Mouse (Mus musculus) Muller cell, postnatal 12 days (primary cell): ENCODE data around the gene Lrfn4.
A peak's percentile ranks its signal among the peaks of the same experiment; 100 is the strongest.

Experiments
- DNase-seq: peaks from one replicate; pipeline ENCODE4 v3.0.0-alpha.2; 2015; ENCODE audit errors: inconsistent ontology term

Lrfn4 gene

DNA sequence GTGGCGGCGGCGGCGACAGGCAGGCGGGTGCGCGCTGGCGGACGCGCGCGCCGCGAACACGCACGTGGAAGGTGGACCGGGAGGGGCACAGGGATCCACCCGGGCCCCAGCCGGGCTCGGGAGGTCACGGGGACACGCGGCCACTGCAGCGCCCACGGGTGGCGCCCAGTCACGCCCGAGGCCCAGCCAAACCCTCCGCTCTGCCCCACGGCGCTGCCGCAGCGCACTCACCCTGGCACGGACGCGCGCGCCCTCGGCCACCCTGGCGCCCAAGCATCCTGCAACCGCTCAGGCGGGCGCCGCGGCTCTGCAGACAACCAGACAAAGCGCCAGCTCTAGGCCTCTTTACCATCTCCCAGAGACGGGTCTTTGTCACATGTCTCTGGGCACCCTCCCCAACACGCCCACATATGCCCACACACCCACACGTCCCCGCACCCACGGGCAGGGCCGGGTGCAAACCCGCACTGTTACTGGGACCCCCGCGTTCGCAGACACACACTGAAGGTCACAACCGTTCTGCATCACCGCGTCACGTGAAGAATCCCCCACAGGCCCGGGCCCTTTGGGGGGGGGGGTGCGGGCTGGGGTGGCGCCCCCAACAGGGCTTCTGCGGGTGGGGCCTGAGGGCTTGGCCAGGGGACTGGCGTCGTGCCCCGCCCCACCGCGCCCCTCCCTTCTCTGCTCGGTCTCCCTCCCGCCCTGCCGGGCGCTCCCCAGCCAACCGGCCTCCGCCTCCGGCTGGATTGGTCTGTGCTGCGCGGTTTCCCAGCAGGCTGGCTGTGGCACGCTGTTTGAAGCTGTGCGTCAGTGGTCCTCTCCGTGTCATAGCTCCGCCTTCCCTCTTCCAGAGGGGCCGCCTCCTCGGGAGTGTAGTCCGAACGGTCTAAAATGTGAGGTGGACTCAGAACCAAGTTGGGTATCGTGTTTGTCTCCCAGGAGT, at the start of gene Lrfn4:
TSS of gene Lrfn4 (minus strand) at position 517 of the 943 bp plus-strand sequence.
- peak; percentile 97 for DNase-seq

DNA sequence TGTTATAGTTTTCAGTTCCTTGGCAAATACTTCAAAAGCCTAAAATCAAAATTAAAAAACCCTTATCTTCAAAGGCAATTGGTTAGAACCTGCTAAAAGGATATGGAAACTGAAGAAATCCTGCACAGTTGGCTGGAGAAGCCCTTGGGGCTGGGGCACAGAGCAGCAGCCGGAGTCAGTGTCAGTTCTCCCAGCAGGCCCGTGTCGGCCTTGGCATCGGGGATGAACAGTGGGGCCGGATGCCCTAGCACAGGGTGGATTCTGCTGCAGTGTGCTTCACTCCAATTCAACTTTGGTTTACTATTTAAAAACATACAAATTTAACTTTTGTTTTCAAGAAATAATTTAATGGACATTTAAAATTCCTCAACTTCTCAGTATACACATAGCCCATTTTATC, 42.7 kb upstream of the Lrfn4 start:
- no peak for DNase-seq

DNA sequence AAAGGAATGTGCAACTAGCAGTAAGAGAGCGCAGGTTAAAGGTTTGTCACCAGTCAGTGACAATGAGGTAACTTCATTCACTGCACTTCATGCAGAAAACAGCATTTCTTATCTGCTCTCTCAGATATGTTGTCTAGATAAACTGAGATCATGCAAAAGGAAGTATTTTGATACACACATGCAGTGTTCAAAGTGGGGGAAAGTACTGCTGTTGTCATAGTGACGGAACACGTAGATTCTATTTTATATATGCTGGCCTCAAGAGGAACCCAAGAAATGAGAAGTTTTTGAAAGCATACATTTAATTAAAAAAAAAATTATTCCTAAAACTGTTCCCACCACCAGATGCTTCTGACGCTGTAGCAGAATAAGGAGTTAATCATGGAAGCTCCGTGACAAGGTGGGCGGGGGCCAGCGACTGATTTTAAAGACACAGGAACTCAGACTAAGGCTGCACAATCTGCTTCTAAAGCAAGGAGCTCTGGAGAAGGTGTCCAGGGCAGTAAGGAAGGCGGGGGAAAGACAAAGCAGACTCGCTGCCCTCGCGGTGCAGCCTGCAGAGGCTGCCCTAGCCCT, 31.5 kb upstream of the Lrfn4 start:
- DNase-seq: no peak

DNA sequence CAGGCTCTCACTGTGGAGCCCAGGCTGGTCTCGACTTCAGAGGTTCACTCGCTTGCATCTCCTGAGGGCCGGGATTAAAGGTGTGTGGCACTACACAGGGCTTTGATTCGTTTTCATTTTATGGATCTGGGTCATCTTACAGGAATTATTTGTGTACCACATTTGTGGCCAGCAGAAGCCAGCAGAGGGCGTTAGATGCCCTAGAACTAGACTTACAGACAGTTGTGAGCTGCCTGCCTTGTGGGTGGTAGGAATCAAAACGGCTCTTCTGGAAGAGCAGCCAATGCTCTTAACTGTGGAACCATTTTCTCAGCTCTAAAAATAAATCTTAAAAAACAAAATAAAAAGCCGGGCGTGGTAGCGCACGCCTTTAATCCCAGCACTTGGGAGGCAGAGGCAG, 28.8 kb upstream of the Lrfn4 start:
- DNase-seq: peak; percentile 8

DNA sequence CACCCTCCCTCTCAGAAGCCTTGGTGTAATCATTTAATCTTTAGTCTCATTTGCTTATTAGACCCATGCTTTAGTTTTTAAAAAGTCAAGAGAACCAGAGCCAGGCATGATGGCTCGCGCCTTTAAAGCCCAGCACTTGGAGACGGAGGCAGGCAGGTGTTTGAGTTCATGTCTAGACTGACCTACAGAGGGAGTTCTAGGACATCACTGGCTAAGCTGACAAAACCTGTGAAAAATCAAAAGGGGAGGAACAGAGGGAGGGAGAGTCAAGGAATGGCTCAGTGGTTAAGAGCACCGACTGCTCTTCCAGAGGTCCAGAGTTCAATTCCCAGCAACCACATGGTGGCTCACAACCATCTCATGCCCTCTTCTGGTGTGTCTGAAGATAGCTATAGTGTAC, 20.5 kb upstream of the Lrfn4 start:
- no peak for DNase-seq

DNA sequence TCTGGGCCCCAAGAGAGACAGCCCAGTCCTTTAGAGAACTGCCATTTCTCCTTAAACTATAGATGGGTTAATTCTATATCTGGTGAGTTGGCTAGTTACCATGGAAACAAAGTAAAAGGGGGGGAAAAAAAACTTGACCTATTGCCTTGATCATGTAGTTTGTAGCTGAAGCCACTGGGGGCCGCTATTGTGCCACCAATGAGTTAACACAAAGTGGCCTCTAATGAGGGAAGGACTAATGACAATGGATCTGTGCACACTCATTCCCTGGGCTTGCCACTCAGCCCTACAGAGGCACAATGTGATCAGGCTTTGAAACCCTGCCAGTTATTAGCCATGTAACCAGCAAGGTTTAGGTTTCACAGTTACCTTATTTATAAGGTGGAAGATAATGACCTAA, 13.4 kb upstream of the Lrfn4 start:
- DNase-seq: peak; percentile 82

DNA sequence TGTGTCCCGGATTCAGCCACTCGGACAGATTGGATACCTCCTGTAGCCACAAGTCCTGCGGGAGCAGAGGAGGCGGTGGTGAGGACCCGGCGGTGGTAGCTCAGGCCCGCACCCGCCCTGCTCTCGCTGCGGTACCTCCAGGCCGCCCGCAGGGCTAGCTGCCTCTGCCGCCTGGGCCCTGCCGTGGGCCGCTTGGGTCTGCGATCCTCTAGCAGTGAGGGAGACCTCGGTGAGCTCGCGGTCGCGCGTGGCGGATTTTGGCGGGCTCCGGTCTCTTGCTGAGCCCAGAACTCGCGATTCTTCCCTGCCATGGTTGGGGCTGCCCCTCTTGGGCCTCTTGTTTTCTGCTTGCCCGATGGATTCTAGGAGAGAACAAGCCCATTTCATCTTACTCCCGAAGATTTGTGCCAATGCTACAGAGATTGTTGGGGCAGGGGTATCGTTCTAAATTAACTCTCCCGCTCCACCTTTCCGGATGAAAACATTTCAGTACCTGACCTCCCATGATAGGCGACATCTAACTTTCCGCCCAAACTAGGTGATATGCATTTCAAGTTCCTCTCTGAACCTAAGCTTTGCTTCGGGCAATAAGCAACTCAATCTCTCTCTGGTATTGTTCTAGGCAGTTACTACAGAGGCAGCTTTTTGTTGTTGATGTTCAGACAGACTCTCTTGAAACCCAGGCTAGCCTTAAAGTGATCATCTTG, 10.5 kb upstream of the Lrfn4 start:
- no peak for DNase-seq

DNA sequence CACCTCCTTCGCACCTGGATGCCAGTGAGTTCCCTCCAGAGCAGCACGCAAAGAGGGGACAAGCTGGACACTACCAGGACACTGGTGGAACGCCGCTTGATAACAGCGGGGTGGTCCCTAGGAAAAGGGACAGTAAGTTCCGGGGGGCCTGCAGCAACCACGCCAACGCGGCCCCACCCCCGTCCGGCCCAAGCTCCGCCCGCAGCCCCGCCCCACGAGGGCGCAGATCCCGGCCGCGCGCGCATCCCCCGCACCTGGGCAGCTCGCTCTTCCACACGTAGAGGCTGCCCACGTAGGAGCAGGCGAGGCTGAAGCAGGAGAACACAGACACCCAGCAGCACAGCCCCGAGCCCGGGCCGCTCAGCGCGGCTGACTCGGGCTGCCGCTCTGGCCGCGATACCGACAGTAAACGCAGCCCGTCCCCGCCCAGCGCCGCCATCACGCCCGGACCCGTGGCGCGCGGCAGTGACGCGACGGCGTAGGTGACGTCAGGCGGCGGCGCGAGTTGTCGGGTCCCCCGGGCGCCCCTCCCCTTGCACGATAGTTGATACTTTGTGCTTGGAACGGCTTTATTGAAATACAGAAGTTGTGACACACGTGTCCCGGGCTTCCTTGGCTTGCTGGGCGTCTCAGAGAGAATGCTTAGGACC, 9.8 kb upstream of the Lrfn4 start, which contains the start of gene Rce1:
TSS of gene Rce1 (minus strand) at position 463 of the 650 bp plus-strand sequence.
- peak; percentile 95 for DNase-seq

DNA sequence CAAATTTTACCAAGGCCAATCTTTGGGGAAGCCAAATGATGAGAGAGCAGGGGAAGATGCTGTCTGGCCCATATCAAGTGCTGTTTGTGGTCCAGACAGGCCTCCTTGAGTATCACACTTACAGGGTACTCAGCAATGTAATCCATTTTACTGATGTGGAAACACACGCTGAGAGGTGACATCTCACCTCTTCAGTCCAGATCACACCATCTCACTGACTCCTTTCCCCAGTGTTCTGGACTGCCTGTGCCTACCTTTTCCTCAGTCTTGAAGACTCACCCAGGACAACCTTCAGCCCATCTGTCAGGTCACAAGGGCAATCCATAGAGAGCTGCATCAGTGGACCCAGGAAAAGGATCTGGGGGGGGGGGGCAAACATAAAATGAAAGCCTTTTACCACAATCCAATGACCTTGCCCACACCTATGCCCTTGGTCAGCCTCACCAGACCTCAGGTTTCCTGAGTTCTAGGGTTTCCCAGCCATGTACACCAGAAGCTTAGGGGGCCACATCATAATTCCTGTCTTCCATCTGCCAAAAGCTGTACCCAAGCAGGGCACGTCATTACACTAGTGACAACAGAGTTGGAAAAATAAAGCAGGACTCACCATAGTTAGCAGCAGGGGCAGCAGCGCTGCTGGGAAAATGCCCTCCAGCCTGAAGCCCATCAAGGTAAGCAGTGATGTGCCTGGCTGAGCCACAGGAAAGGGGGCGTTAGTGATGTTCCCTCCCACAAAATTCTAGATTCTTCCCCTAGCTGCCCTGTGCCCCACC, 9.1 kb upstream of the Lrfn4 start:
- no peak for DNase-seq

DNA sequence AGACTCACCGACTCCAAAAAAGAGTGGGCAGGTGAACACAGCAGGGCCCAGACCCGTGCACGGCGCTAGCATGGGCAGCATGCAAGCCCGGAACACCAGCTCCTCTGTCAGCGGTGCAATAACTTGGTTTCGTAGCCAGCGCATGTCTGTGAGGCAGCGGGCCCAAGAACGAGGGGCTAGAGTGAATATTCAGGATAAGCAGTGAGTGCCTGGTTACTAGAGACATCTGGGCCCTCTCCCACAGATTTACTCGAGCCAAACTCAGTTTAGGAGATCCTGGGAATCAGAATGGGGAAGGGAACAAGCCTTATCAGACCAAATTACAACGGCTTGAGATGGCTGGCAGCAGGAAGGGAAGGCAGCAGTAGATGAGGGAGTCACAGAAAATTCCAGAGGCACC, 8.5 kb upstream of the Lrfn4 start:
- DNase-seq: no peak

DNA sequence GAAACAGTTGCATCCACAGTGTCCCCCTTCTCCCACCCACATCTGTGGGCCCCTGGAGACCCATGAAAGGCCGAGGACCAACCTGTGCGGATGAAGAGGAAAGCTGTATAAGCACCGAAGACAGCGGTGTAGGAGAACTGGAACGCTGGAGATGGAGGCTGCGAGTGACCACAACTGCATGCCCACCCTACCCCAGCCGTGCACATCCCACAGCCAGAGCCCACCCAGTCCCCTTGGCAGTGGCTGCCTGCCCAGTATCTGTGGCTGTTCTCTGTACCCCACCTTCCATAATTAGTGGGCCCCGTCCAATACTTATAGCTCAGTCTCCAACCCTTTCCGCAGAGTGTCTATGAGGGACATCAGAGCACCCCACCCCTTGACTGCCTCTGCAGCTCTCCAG, 8.0 kb upstream of the Lrfn4 start:
- no peak for DNase-seq

DNA sequence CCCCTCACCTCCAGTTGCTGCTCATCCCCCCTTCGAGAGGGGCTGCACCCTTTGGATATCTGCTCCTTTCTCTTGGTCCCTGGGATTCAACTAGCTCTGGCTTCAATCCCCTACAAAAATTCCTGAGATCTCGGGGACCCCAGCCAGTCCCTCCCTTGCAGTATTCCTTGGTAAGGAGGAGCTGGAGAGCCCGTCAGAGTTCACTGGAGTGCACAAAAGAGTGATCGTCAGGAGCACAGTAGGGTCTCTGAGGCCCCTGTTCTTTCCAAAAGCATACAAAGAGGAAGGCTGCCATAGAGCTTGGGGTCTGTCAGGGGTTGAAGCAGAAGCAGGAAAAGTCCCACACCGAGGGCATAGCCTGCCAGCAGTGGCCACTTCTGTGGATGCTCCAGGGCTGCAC, 7.3 kb upstream of the Lrfn4 start:
- DNase-seq: no peak

DNA sequence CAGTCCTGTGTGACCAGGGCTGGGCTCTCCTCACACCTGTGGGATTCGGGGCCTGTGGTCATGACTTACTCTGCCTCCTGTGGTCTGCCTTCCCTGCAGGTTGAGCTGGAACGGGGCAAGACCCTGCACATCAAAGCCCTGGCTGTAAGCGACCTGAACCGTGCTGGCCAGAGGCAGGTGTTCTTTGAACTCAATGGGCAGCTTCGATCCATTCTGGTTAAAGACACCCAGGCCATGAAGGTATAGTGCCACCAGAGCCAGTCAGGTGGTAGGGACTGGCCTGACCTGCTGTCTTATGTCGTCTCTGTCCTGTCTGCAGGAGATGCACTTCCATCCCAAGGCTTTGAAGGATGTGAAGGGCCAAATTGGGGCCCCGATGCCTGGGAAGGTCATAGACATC, 5.3 kb upstream of the Lrfn4 start:
- DNase-seq: no peak

DNA sequence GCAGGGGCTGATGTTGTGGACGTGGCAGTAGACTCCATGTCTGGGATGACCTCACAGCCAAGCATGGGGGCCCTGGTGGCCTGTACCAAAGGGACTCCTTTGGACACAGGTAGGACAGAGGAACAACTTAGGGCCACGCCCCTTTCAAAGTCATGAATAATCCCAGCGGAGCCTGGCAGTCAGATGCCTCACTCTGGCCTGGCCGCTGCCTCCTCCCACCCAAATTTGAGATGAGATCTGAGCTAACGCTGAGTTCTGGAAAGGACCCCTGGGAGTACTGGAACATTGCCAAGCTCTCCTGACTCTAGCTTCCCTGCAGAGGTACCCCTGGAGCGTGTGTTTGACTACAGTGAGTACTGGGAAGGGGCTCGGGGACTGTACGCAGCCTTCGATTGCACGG, 4.0 kb upstream of the Lrfn4 start:
- no peak for DNase-seq

DNA sequence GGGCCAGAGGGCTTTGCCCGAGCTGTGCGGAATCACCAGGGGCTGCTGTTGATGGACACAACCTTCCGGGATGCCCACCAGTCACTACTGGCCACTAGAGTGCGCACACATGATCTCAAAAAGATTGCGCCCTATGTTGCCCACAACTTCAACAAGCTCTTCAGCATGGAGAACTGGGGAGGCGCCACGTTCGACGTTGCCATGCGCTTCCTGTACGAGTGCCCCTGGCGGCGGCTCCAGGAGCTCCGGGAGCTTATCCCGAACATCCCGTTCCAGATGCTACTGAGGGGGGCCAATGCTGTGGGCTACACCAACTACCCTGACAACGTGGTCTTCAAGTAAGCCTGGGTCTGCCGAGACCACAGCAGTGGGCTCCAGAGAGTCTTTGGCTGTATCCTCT, 2.7 kb upstream of the Lrfn4 start:
- no peak for DNase-seq

DNA sequence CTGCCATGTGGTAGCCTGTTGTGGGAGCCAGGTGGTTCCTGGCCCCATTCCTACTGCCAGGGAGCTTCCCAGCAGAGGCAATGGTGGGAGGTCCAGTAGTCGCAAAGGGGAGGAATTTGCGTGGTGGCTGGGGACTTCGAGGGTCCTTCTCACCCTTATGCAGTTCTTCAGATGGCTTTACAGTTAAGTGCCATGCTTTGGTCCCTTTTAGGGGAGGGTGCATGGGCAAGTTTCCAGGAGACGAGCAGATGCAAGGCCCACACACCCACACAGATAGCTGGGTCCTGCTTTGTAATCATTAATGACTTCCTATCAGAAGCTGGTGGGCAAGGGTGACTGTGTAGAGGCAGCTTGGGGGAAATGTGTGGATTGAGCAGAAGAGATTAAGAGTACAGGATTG, 1.1 kb upstream of the Lrfn4 start:
- DNase-seq: no peak

DNA sequence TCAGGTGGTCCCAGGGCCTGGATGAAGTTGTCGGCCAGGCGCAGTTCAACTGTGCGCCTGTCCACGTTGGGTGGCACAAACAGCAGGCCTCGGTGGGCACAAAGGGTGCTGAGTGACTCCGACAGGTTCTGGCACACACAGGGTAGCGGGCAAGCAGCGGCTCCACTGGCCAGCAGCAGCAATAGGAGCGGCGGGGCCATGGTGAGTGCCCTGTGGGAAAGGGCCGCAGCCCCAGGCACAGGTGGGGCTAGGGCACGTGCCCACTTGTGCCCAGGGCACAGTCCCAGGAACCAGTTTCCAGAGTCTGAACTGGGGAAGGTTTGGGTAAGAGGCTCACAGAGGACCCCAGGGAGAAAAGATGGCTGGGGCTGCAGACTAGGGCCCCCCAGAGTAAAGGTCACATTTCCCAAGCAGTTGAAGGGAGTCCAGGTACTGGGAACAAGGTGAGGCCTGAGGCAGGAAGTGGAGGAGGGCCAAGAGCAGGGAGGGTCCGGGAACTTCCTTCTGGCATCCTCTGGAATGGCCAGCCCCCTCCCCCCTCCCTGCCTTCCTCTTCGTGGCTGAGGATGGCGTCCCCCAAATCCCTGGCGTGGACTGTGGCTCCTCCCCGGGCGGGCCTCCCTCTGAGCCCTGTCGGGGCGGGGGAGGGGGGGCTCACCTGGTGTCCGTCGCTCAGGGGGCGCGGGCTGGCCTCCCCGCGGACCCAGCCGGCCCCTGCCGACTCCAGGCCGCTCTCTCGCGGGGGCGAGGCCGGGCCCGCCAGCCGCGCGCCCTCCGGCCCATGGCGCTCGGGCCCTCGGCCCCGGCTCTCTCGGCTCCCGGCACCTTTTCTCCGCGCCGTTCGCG, 939 bp downstream of the Lrfn4 start:
- no peak for DNase-seq

DNA sequence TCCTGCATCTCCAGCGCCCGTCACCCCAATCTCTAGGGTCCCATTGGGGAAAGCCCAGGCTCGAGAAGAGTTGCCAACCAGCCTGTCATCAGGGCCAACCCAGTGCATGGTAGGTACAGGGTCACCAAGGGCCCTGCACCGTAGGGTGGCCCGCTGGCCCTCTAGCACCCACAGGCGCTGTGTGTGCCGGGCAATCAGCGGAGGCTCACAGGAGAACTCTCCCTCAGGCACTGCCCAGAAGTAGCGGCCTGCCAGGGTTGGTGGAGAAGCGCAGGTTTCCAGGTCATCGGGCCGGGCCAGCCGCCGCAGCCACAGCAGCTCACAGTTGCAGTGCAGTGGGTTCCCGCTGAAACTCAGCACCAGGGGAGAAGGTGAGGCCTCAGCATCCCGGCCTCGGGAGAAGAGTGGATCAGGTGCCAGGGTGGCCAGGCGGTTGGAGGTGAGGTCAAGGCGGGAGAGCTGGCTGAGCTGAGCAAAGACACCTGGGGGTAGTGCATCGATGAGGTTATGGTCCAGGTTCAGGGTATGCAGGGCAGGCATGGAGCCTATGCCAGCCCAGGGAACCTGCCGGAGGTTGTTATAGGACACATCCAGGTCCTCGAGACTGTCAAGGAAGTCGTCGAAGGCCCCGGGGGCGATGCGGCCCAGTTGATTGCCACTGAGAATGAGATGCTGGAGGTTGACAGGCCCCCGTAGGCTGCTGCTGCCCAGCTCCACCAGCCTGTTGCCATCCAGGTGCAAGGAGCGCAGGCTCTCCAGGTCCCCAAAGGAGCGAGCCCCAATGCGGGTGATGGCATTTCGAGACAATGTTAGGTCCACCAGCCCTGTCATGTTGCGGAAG, 1.8 kb downstream of the Lrfn4 start:
- no peak for DNase-seq

DNA sequence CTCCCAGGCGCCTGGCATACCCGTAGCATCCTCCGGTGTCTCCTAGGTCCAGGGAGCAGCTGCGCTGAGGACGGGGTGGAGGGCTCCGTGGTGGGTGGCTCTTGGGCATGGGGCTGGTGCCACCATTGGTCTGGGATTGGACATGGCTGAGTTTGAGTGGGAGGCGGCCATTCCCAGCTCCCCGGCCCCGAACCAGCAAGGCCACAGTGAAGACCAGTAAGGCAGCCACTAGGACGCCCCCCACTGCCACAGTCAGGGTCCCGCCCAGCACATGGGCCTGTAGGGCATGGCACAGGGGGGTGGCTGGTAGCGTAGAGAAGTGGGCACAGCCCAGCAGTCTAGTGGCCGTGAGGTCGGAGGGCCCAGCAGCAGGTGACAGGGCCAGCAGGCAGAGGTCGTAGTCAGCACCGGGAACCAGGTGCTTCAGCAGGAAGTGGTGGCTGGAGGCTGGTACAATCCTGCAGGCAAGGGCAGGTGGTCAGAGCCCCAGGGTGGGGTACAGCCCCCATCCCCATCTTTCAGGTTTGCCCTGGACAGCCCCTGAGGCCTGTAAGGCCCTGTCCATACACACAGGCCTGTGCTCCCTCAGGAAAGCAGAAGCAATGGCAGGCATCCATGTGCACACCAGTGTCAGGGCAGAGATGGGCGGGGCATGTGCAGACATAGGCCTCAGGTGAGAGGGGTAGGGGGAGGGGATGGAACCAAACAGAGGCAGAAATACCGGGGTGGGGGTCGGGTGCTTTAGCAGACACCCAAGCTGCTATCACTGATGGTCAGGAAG, 3.1 kb downstream of the Lrfn4 start:
- no peak for DNase-seq
